ENCODE assay signal across 17 mouse cellular contexts in the genomic region with DNA sequence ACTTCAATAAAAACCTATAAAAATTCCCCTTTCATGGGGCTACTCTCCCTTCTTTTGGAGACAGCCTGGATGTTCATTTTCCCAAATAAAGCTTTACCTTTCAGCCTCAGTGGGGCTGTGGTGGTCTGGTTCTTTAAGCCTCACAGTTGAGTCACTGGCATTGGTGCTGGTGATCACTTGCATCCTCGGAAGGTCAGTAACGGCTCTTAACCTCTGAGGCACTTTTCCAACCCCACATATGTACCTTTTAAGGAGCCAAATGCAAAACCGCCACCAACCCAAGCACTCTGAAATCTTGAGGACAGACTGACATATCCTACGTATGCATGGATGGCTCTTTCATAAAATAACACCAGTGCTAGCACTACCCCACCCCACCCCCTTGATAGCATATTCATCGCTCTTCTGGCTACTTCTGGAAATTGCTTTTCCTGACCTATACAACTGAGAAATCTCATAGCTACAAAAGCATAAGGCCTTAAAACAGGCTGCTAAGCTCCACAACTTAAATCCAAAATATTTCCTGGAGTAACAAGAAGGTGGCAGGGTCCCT. TPM values are rescaled to one million over a fixed set of nuclear protein-coding genes. Genes with fewer than 3 reads are reported as not detected.
DNase-seq lines count a peak whose midpoint lies in the region; ATAC-seq and TF ChIP-seq lines count a peak whose summit lies in the region.
"Had no signal": no experiment of that assay in that cellular context is flagged by ENCODE, and none has a peak within 500 bp of the region (broad histone marks: within the 10 kb centered on the region; RNA-seq: fewer than 3 reads in every experiment).

No protein-coding gene starts in this region.

- no peak overlapping the region for H3K4me2 ChIP-seq in intestine, embryonic 15.5 days (replicated peaks)
- no peak overlapping the region for H3K4me2 ChIP-seq in intestine, postnatal 0 days (replicated peaks; ENCODE audit: low read depth)
- peak overlapping the region; percentile 66 for H3K4me2 ChIP-seq in liver, embryonic 13.5 days
- H3K4me2 ChIP-seq: midbrain, embryonic 11.5 days had no signal

- no peaks in the 10 kb centered on the region for H3K36me3 ChIP-seq in intestine, embryonic 15.5 days
- no peaks in the 10 kb centered on the region for H3K36me3 ChIP-seq in intestine, postnatal 0 days (ENCODE audit: control insufficient read depth, insufficient read depth)
- peaks cover 0 to 33% of the 10 kb centered on the region in 2 experiments; a peak in 2 of 4 replicates for H3K36me3 ChIP-seq in MEL (ENCODE audit: control insufficient read depth in 1 of 2, insufficient read depth in 2 of 2, low read length in 2 of 2)
- peaks cover 26% of the 10 kb centered on the region for H3K36me3 ChIP-seq in liver, embryonic 13.5 days

- DNase-seq in MEL (ENCODE audit: low read depth, low spot score) = no peak
- DNase-seq in liver, embryonic 13.5 days = no peak
- DNase-seq in ovary, postnatal 36 days (ENCODE audit: low spot score) = no peak
- no peak for DNase-seq in kidney, postnatal 10 days
- DNase-seq in MN1 (ENCODE audit: low spot score) = no peak
- DNase-seq: adrenal gland, postnatal 25 days; cerebellum, adult 9-11 months; gastrocnemius, postnatal 36 days; heart, postnatal 10 days; lung, postnatal 10 days; thymus, postnatal 14 days had no signal

- TF ChIP-seq EP300 in MEL (IDR thresholded peaks at IDR 0.05; ENCODE audit: low read depth in 1 of 2, low read length in 2 of 2) = no peak

- H3K4me3 ChIP-seq in intestine, embryonic 15.5 days (replicated peaks) = no peak overlapping the region
- no peak overlapping the region for H3K4me3 ChIP-seq in intestine, postnatal 0 days (ENCODE audit: low read depth, low read length)
- 0 out of 4 replicates have a peak overlapping the region, but pooled peaks of 1 of the 2 experiments have one; percentile 37 for H3K4me3 ChIP-seq in MEL (ENCODE audit: control insufficient read depth in 1 of 2, insufficient read depth in 1 of 2, low read depth in 2 of 2, low read length in 2 of 2)
- peak overlapping the region; percentile 37 for H3K4me3 ChIP-seq in liver, embryonic 13.5 days (replicated peaks)

- no peak for TF ChIP-seq CTCF in intestine, postnatal 0 days (IDR thresholded peaks at IDR 0.05; ENCODE audit: low read depth)
- TF ChIP-seq CTCF in MEL (IDR thresholded peaks at IDR 0.05 in 2 of 3, conservative IDR thresholded peaks at IDR 0.05 in 1 of 3; ENCODE audit: control insufficient read depth in 1 of 3, insufficient read depth in 1 of 3, low read depth in 2 of 3, low read length in 3 of 3, poor library complexity in 1 of 3, severe bottlenecking in 1 of 3) = no peak

- H3K27ac ChIP-seq in intestine, embryonic 15.5 days = no peak overlapping the region
- no peak overlapping the region for H3K27ac ChIP-seq in intestine, postnatal 0 days (ENCODE audit: low read depth, low read length)
- peak overlapping the region; percentile 77 for H3K27ac ChIP-seq in MEL (ENCODE audit: control insufficient read depth, low read depth, low read length)
- peak overlapping the region; percentile 99 for H3K27ac ChIP-seq in liver, embryonic 13.5 days

- no peak for TF ChIP-seq RAD21 in MEL (IDR thresholded peaks at IDR 0.05; ENCODE audit: low read depth, low read length)

- ATAC-seq in intestine, embryonic 15.5 days = peak; percentile 49; the same call in 1 of the 2 replicates
- ATAC-seq in intestine, postnatal 0 days = no peak
- 0 out of 2 replicates have a peak, but pooled peaks have one; percentile 16 for ATAC-seq in common myeloid progenitor, adult 5-6 weeks (replicated peaks; ENCODE audit: low read depth, poor library complexity, severe bottlenecking)
- peak; percentile 71 for ATAC-seq in liver, embryonic 13.5 days (ENCODE audit: low read depth)
- ATAC-seq: activated CD4-positive, CD25-positive, alpha-beta regulatory T cell, adult 4 months had no signal

- WGBS in intestine, embryonic 15.5 days = 78% methylated on average over 5 of the region's 5 CpGs
- 70% methylated on average over 5 of the region's 5 CpGs for WGBS in intestine, postnatal 0 days
- WGBS in liver, embryonic 13.5 days (ENCODE audit: insufficient replicate concordance) = 18% methylated on average over 5 of the region's 5 CpGs

- no peaks in the 10 kb centered on the region for H3K79me2 ChIP-seq in MEL (ENCODE audit: control insufficient read depth, insufficient read depth, low read length, poor library complexity)

- H3K27me3 ChIP-seq in intestine, embryonic 15.5 days (replicated peaks) = no peaks in the 10 kb centered on the region
- H3K27me3 ChIP-seq in intestine, postnatal 0 days (replicated peaks; ENCODE audit: control insufficient read depth, insufficient read depth, low read length) = no peaks in the 10 kb centered on the region
- no peaks in the 10 kb centered on the region for H3K27me3 ChIP-seq in MEL (ENCODE audit: control insufficient read depth in 1 of 2, insufficient read depth in 2 of 2, low read length in 2 of 2)
- no peaks in the 10 kb centered on the region for H3K27me3 ChIP-seq in liver, embryonic 13.5 days
- H3K27me3 ChIP-seq: CH12.LX had no signal

- H3K9ac ChIP-seq in intestine, embryonic 15.5 days = no peak overlapping the region
- H3K9ac ChIP-seq in intestine, postnatal 0 days (ENCODE audit: low read depth, low read length) = no peak overlapping the region
- H3K9ac ChIP-seq in MEL (ENCODE audit: control insufficient read depth, low read depth, low read length, poor library complexity, severe bottlenecking) = peak overlapping the region; percentile 20; the same call in 1 of the 2 replicates
- peak overlapping the region; percentile 69 for H3K9ac ChIP-seq in liver, embryonic 13.5 days

- TF ChIP-seq POLR2A in MEL (IDR thresholded peaks at IDR 0.05; ENCODE audit: control insufficient read depth in 1 of 2, insufficient read depth in 1 of 2, low read depth in 1 of 2, low read length in 2 of 2, poor library complexity in 1 of 2) = no peak

- H3K4me1 ChIP-seq in intestine, embryonic 15.5 days (replicated peaks) = no peaks in the 10 kb centered on the region
- no peaks in the 10 kb centered on the region for H3K4me1 ChIP-seq in intestine, postnatal 0 days (replicated peaks; ENCODE audit: control insufficient read depth, insufficient read depth, low read length)
- peaks cover 15 to 34% of the 10 kb centered on the region in 2 experiments for H3K4me1 ChIP-seq in MEL (ENCODE audit: control insufficient read depth in 1 of 2, insufficient read depth in 2 of 2, low read length in 2 of 2)
- H3K4me1 ChIP-seq in liver, embryonic 13.5 days (replicated peaks) = peaks cover 80% of the 10 kb centered on the region

- no peaks in the 10 kb centered on the region for H3K9me3 ChIP-seq in intestine, embryonic 15.5 days
- no peaks in the 10 kb centered on the region for H3K9me3 ChIP-seq in intestine, postnatal 0 days (ENCODE audit: control insufficient read depth)
- no peaks in the 10 kb centered on the region for H3K9me3 ChIP-seq in MEL (replicated peaks; ENCODE audit: insufficient read depth, low read length)
- no peaks in the 10 kb centered on the region for H3K9me3 ChIP-seq in liver, embryonic 13.5 days (replicated peaks)

TF ChIP-seq in MEL, 35 proteins besides CTCF, POLR2A, EP300 and RAD21:
- TF ChIP-seq POLR2AphosphoS5 (IDR thresholded peaks at IDR 0.05; ENCODE audit: borderline replicate concordance, low read depth, low read length) = no peak
- no peak for TF ChIP-seq MAFK (IDR thresholded peaks at IDR 0.05; ENCODE audit: borderline replicate concordance, low read depth, low read length)
- no peak for TF ChIP-seq ELF1 (IDR thresholded peaks at IDR 0.05; ENCODE audit: low read depth, low read length)
- no peak for TF ChIP-seq ZC3H11A (IDR thresholded peaks at IDR 0.05; ENCODE audit: low read depth, low read length)
- no peak for TF ChIP-seq ZMIZ1 (IDR thresholded peaks at IDR 0.05; ENCODE audit: low read depth, low read length)
- no peak for TF ChIP-seq SIN3A (IDR thresholded peaks at IDR 0.05; ENCODE audit: low read length)
- TF ChIP-seq RCOR1 (IDR thresholded peaks at IDR 0.05; ENCODE audit: low read depth, low read length) = no peak
- TF ChIP-seq UBTF (IDR thresholded peaks at IDR 0.05; ENCODE audit: borderline replicate concordance, insufficient read depth, low read depth, low read length) = no peak
- TF ChIP-seq TAL1 (IDR thresholded peaks at IDR 0.05; ENCODE audit: low read length) = no peak
- TF ChIP-seq SMC3 (IDR thresholded peaks at IDR 0.05; ENCODE audit: low read depth, low read length) = no peak
- no peak for TF ChIP-seq TCF12 (IDR thresholded peaks at IDR 0.05; ENCODE audit: low read depth, low read length)
- no peak for TF ChIP-seq CHD2 (IDR thresholded peaks at IDR 0.05; ENCODE audit: low read length)
- no peak for TF ChIP-seq MXI1 (IDR thresholded peaks at IDR 0.05; ENCODE audit: low read depth, low read length)
- TF ChIP-seq ETS1 (IDR thresholded peaks at IDR 0.05; ENCODE audit: low read depth, low read length) = no peak
- no peak for TF ChIP-seq GABPA (IDR thresholded peaks at IDR 0.05; ENCODE audit: low read depth, low read length)
- TF ChIP-seq NRF1 (IDR thresholded peaks at IDR 0.05; ENCODE audit: insufficient read depth, low read depth, low read length, poor library complexity, severe bottlenecking) = no peak
- no peak for TF ChIP-seq MYB (IDR thresholded peaks at IDR 0.05; ENCODE audit: low read depth, low read length)
- no peak for TF ChIP-seq USF2 (IDR thresholded peaks at IDR 0.05; ENCODE audit: borderline replicate concordance in 1 of 2, insufficient read depth in 1 of 2, low read depth in 1 of 2, low read length in 2 of 2)

RNA-seq across cellular contexts. Expression of a gene that starts 48.9 kb away (rescaled TPM):
- polyA plus RNA-seq in intestine, embryonic 15.5 days (2015; fragmentation: Nextera tagmentation; extraction: Ambion mirVana) = 4.3 and 5.1 TPM in 2 replicates
- 1.1 and 1.4 TPM in 2 replicates for polyA plus RNA-seq in intestine, postnatal 0 days (2015; fragmentation: Nextera tagmentation; extraction: Ambion mirVana)
- total RNA-seq in MEL (2012; rRNA removed) = 0.13 TPM in 1 of 2 replicates, not detected in the other
- under 1 TPM in 1 of 2 experiments, not detected in 1; 0.22 TPM for polyA plus RNA-seq in MEL (2012; ENCODE audit: insufficient read depth in 1 of 2, insufficient read length in 2 of 2, low read depth in 1 of 2, low replicate concordance in 2 of 2, missing spikeins in 1 of 2)
- 23.8 and 26.2 TPM in 2 replicates for total RNA-seq in common myeloid progenitor, adult 5-6 weeks (2017)
- 17.9 and 25.0 TPM in 2 replicates for polyA plus RNA-seq in liver, embryonic 13.5 days (2015; fragmentation: Nextera tagmentation; extraction: Ambion mirVana)

Comparison
In these comparisons a context has a peak if more than half of its experiments do, and no peak if none do; other contexts are left out.
1. H3K27ac ChIP-seq: peak in MEL (single experiment) and liver, embryonic 13.5 days (single experiment); none in intestine, embryonic 15.5 days (single experiment) and intestine, postnatal 0 days (single experiment).
2. H3K9ac ChIP-seq: peak in MEL (single experiment) and liver, embryonic 13.5 days (single experiment); none in intestine, embryonic 15.5 days (single experiment) and intestine, postnatal 0 days (single experiment).